Mouse (Mus musculus) 3T3-L1 (cell line): ENCODE data around the gene Unk.
"Not testable (repeated sequence)": the region's sequence is repeated elsewhere in the genome, so short reads cannot be mapped to it uniquely, and the experiment has no call there.

Experiments
- DNase-seq: peaks from one replicate; pipeline ENCODE4 v3.0.0-alpha.2; 2015; ENCODE audit warnings: low read depth, low spot score

The Unk gene

GRCm38 (mm10) chr11:116010146-116010545 lies 20.0 kb upstream of the Unk start:
- DNase-seq = no peak

GRCm38 (mm10) chr11:116010948-116011347 lies 19.2 kb upstream of the Unk start:
- DNase-seq = no peak

GRCm38 (mm10) chr11:116011529-116012261 lies 18.4 kb upstream of the Unk start:
- DNase-seq = peak; percentile 47

GRCm38 (mm10) chr11:116012262-116012947 lies 17.7 kb upstream of the Unk start, which contains the start of gene Galk1:
Gene Galk1 (minus strand): TSS chr11:116012719.
- DNase-seq = peak; percentile 90

GRCm38 (mm10) chr11:116014821-116015220 lies 15.3 kb upstream of the Unk start:
- DNase-seq = no peak

- peak; percentile 73 for DNase-seq
Measured at GRCm38 (mm10) chr11:116018106-116018505, 12.0 kb upstream of the Unk start.

GRCm38 (mm10) chr11:116018867-116019266 lies 11.3 kb upstream of the Unk start:
- not testable (repeated sequence) for DNase-seq

- peak; percentile 78 for DNase-seq
Measured at GRCm38 (mm10) chr11:116019360-116019791, 10.7 kb upstream of the Unk start.

GRCm38 (mm10) chr11:116019976-116020411 lies 10.1 kb upstream of the Unk start:
- DNase-seq = peak; percentile 79

GRCm38 (mm10) chr11:116020519-116020922 lies 9.6 kb upstream of the Unk start:
- DNase-seq = peak; percentile 86

GRCm38 (mm10) chr11:116021328-116022220 lies 8.5 kb upstream of the Unk start:
- peak; percentile 69 for DNase-seq

- DNase-seq = peak; percentile 56
Measured at GRCm38 (mm10) chr11:116022256-116022780, 7.8 kb upstream of the Unk start.

- DNase-seq = peak; percentile 38
Measured at GRCm38 (mm10) chr11:116023074-116023770, 6.9 kb upstream of the Unk start.

- no peak for DNase-seq
Measured at GRCm38 (mm10) chr11:116023771-116024355, 6.3 kb upstream of the Unk start.

GRCm38 (mm10) chr11:116024356-116024808 lies 5.7 kb upstream of the Unk start:
- DNase-seq = peak; percentile 100

GRCm38 (mm10) chr11:116025056-116025845 lies 4.9 kb upstream of the Unk start:
- DNase-seq = no peak

GRCm38 (mm10) chr11:116027756-116028155 lies 2.4 kb upstream of the Unk start, which contains the start of gene H3f3b:
Gene H3f3b (minus strand): TSS chr11:116027962.
- no peak for DNase-seq

- DNase-seq = no peak
Measured at GRCm38 (mm10) chr11:116028177-116028865, 1.8 kb upstream of the Unk start.
